Mouse (Mus musculus) spleen, adult 2 months (tissue): ENCODE measurements at regions not wholly inside any gene's neighbourhood (a gene's known extent, or its start where the extent isn't known, plus 50 kb on each side); places are given as distances from the start of the nearest gene placed in this dataset.

Experiments
- DNase-seq, 2 experiments: peaks; one replicate each; pipeline versions ENCODE4 v3.0.0 to v3.0.0-alpha.2; 2012 to 2021; ENCODE audit warnings: low spot score in 2 of 2, low read depth in 1 of 2
- H3K27ac ChIP-seq: fragments of 200-500 bp; 2 replicates; pipeline ENCODE4 v1.5.1; 2012; ENCODE audit warnings: low read length, inconsistent platforms; ENCODE audit not compliant: insufficient read depth
- H3K27me3 ChIP-seq: fragments of 200-500 bp; 2 replicates; pipeline ENCODE4 v1.6.1; 2012; ENCODE audit warnings: mild to moderate bottlenecking, moderate library complexity, low read length, inconsistent platforms; ENCODE audit not compliant: control insufficient read depth, insufficient read depth
- H3K36me3 ChIP-seq: fragments of 200-500 bp; 2 replicates; pipeline ENCODE4 v1.6.1; 2012; ENCODE audit warnings: mild to moderate bottlenecking, low read length, inconsistent platforms; ENCODE audit not compliant: control insufficient read depth, insufficient read depth
- H3K4me1 ChIP-seq: fragments of 200-500 bp; 2 replicates; pipeline ENCODE4 v1.6.1; 2011; ENCODE audit warnings: inconsistent platforms; ENCODE audit not compliant: control insufficient read depth, insufficient read depth, insufficient read length
- H3K4me3 ChIP-seq: fragments of 200-500 bp; 2 replicates; pipeline ENCODE4 v1.5.1; 2011; ENCODE audit warnings: mild to moderate bottlenecking, inconsistent platforms; ENCODE audit not compliant: insufficient read depth, insufficient read length; ENCODE audit errors: extremely low read depth
- CTCF ChIP-seq: fragments of 200-500 bp; IDR thresholded peaks from 2 replicates; pipeline ENCODE4 v1.5.1; 2011; ENCODE audit warnings: mild to moderate bottlenecking, inconsistent platforms; ENCODE audit not compliant: insufficient read depth, insufficient read length, insufficient replicate concordance; ENCODE audit errors: extremely low read depth
- POLR2A ChIP-seq: fragments of 200-500 bp; IDR thresholded peaks from 2 replicates; pipeline ENCODE4 v1.6.1; 2011; ENCODE audit warnings: low read depth, low read length, inconsistent platforms
- WGBS: fragments of 180-500 bp; shearing (Covaris S2); methylation state at CpG from one replicate; pipeline ENCODE4 v1.1.7; 2018; 5-methylcytosine and 5-hydroxymethylcytosine counted together

GRCm38 (mm10) chr15:25291231-25291691, 122.3 kb downstream of the Basp1 start:
- 93% methylated on average over 10 of the region's 10 CpGs for WGBS
- DNase-seq = no peak
- Histone ChIP-seq H3K27me3 (no peaks in the 10 kb centered on the region), H3K4me3 (no peak overlapping the region), H3K36me3 (no peaks in the 10 kb centered on the region), H3K27ac (no peak overlapping the region), H3K4me1 (no peaks in the 10 kb centered on the region)
- TF ChIP-seq POLR2A (no peak), CTCF (no peak)

- TF ChIP-seq POLR2A (no peak), CTCF (no peak)
- Histone ChIP-seq H3K36me3 (no peaks in the 10 kb centered on the region), H3K4me3 (no peak overlapping the region), H3K27me3 (no peaks in the 10 kb centered on the region), H3K27ac (no peak overlapping the region), H3K4me1 (no peaks in the 10 kb centered on the region)
- WGBS = 1% methylated on average over 3 of the region's 3 CpGs
- no peak for DNase-seq
Measured at GRCm38 (mm10) chr15:25287850-25288249, 125.7 kb downstream of the Basp1 start.

- H3K4me1 ChIP-seq = no peaks in the 10 kb centered on the region
- H3K27me3 ChIP-seq = no peaks in the 10 kb centered on the region
- H3K36me3 ChIP-seq = no peaks in the 10 kb centered on the region
- no peak overlapping the region for H3K4me3 ChIP-seq
- no peak overlapping the region for H3K27ac ChIP-seq
- TF ChIP-seq POLR2A (no peak), CTCF (no peak)
- 91% methylated on average over 17 of the region's 17 CpGs for WGBS
- DNase-seq = no peak
Measured at GRCm38 (mm10) chr15:25284354-25285199, 129.0 kb downstream of the Basp1 start.

GRCm38 (mm10) chr15:25283713-25284112, 129.9 kb downstream of the Basp1 start:
- DNase-seq = no peak
- Histone ChIP-seq H3K4me3 (no peak overlapping the region), H3K4me1 (no peaks in the 10 kb centered on the region), H3K27me3 (no peaks in the 10 kb centered on the region), H3K36me3 (no peaks in the 10 kb centered on the region), H3K27ac (no peak overlapping the region)
- 92% methylated on average over 2 of the region's 2 CpGs for WGBS
- TF ChIP-seq POLR2A = no peak
- no peak for TF ChIP-seq CTCF

GRCm38 (mm10) chr15:25282346-25282745, 131.2 kb downstream of the Basp1 start:
- no peaks in the 10 kb centered on the region for H3K4me1 ChIP-seq
- H3K36me3 ChIP-seq = no peaks in the 10 kb centered on the region
- DNase-seq = no peak
- no peak overlapping the region for H3K4me3 ChIP-seq
- no peaks in the 10 kb centered on the region for H3K27me3 ChIP-seq
- H3K27ac ChIP-seq = peak overlapping the region; percentile 7; the same call in 1 of the 2 replicates
- 39% methylated on average over 9 of the region's 9 CpGs for WGBS
- TF ChIP-seq POLR2A (no peak), CTCF (no peak)

- Histone ChIP-seq H3K27ac (peak overlapping the region; percentile 7; the same call in 1 of the 2 replicates), H3K36me3 (no peaks in the 10 kb centered on the region), H3K4me1 (no peaks in the 10 kb centered on the region), H3K27me3 (no peaks in the 10 kb centered on the region), H3K4me3 (no peak overlapping the region)
- no peak for TF ChIP-seq POLR2A
- TF ChIP-seq CTCF = no peak
- no peak for DNase-seq
Measured at GRCm38 (mm10) chr15:25281942-25282341, 131.6 kb downstream of the Basp1 start.
